Mouse (Mus musculus) layer of hippocampus, adult 2 months (tissue): ENCODE measurements at regions not wholly inside any gene's neighbourhood (a gene's known extent, or its start where the extent isn't known, plus 50 kb on each side); places are given as distances from the start of the nearest gene placed in this dataset.

Experiments
- DNase-seq, 2 experiments: peaks; one replicate each; pipeline ENCODE4 v3.0.0; 2022; ENCODE audit warnings: low spot score in 2 of 2
- H3K27ac ChIP-seq: fragments of 200-600 bp; 2 replicates; pipeline ENCODE4 v1.8.1; 2022
- H3K4me3 ChIP-seq: fragments of 200-600 bp; 2 replicates; pipeline ENCODE4 v1.8.1; 2022; ENCODE audit warnings: mild to moderate bottlenecking
- CTCF ChIP-seq: fragments of 200-600 bp; conservative IDR thresholded peaks from 2 replicates; pipeline ENCODE4 v1.8.1; 2022; ENCODE audit warnings: antibody characterized with exemption, mild to moderate bottlenecking, moderate library complexity

DNA sequence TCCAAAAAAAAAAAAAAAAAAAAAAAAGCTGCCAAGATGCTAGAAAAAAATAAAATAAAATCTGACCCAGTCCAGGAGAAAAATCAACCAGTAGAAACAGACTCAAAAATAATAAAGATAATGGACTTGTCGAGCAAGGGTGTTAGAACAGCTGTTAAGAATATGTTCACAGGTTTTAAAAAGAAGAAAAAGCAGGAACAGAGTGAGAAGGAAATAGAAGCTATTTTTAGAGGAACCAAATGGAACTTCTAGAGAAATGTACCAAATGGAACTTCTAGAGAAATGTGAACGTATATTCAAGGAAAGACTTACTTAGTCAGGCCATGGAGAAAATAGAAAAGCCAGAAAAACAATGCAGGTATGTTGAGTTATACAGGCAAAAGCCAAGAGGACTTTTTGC is 662.4 kb upstream of the Jmjd1c start:
- H3K27ac ChIP-seq: no peak overlapping the region
- no peak for DNase-seq
- H3K4me3 ChIP-seq: no peak overlapping the region
- no peak for TF ChIP-seq CTCF

DNA sequence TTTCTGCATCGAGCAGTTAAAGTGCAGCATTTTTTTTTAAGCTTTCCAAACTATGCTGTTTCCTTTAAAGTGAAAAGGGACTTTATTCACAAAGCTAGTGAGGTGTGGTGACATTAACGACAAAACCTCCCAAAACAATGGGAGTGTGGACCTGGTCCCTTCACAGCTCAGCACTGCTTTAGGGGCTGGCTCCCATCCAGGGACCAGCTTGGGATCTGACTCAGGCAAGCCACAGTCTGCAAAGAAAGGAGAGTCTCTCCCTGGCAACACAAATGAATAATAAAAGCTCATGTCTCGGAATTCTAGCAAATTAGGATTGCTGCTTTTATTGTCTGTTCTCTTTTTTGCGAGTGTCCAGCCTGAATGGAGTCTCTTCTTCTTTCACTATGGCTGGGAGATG is 625.2 kb upstream of the Jmjd1c start:
- Histone ChIP-seq H3K27ac (no peak overlapping the region), H3K4me3 (no peak overlapping the region)
- DNase-seq: peak; percentile 4 to 23
- TF ChIP-seq CTCF: no peak

- TF ChIP-seq CTCF: no peak
- no peak overlapping the region for H3K4me3 ChIP-seq
- DNase-seq: no peak
- no peak overlapping the region for H3K27ac ChIP-seq
Observed at GRCm38 (mm10) chr10:66472038-66472437, 623.9 kb upstream of the Jmjd1c start.

GRCm38 (mm10) chr10:66475187-66475735 is 620.7 kb upstream of the Jmjd1c start:
- no peak for TF ChIP-seq CTCF
- Histone ChIP-seq H3K4me3 (no peak overlapping the region), H3K27ac (no peak overlapping the region)
- DNase-seq: no peak

DNA sequence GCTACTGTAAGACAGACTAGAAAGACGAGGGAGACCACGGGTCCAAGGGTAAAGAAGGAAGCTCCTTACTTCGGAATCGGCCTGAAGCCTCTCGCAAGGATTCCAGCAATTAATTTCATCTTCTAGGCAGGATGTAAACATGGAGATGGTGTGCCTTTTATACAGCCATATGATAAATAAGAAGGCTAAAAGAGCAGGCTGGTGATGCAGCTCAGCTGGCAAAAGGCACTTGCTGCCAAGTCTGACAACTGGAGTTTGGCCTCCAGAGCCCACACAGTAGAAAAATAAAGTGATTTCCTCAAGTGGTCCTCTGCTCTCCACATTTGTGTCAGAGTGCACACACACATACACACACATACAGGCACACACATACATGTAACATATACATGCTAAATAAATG is 605.1 kb upstream of the Jmjd1c start:
- Histone ChIP-seq H3K27ac (no peak overlapping the region), H3K4me3 (no peak overlapping the region)
- TF ChIP-seq CTCF: no peak
- no peak for DNase-seq

GRCm38 (mm10) chr10:66491850-66492249 is 604.1 kb upstream of the Jmjd1c start:
- DNase-seq: no peak
- no peak overlapping the region for H3K4me3 ChIP-seq
- TF ChIP-seq CTCF: no peak
- no peak overlapping the region for H3K27ac ChIP-seq

- H3K27ac ChIP-seq: no peak overlapping the region
- no peak overlapping the region for H3K4me3 ChIP-seq
- no peak for TF ChIP-seq CTCF
- DNase-seq: no peak
Observed at GRCm38 (mm10) chr10:66539846-66540245, 556.1 kb upstream of the Jmjd1c start.

GRCm38 (mm10) chr10:66546656-66547055 is 549.3 kb upstream of the Jmjd1c start:
- DNase-seq: no peak
- H3K27ac ChIP-seq: no peak overlapping the region
- TF ChIP-seq CTCF: no peak
- no peak overlapping the region for H3K4me3 ChIP-seq

DNA sequence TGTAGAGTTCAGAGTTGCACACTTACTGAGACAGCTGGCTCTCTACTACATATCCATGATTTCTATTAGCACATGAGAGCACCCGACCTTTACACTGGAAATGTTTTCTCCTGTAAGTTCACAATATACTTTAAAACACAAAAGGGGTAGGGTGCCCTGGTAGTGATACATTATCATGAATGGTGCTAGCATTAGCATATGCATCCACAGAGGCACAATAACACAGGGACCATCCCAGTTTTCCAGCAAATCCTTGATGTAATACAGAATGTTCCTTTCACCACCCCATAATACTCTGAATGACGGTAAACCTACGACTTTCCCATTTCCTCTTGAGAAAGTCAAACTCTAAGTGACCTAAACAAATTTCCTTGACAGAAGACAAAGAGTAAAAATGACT is 548.3 kb upstream of the Jmjd1c start:
- TF ChIP-seq CTCF: no peak
- H3K4me3 ChIP-seq: no peak overlapping the region
- no peak overlapping the region for H3K27ac ChIP-seq
- DNase-seq: no peak

DNA sequence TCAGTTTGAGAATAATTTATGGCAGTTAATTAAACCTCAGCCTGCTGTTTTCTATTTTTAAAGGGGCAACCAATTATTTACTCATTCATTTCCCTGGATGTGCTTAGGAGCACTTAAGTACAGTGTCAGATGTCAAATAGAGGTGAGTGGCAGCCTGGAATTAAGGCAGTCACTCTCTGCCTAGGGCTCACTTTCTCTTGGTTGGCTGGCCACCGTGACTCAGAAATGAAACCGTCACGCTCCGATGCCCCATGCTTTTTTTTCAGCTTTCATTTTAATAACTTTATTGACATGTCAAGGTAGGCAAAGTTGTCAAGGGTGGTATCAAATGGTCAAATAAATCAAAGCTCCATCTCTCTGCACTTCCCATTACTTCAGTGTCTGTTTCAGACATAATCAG is 547.9 kb upstream of the Jmjd1c start:
- Histone ChIP-seq H3K27ac (no peak overlapping the region), H3K4me3 (no peak overlapping the region)
- no peak for TF ChIP-seq CTCF
- no peak for DNase-seq

DNA sequence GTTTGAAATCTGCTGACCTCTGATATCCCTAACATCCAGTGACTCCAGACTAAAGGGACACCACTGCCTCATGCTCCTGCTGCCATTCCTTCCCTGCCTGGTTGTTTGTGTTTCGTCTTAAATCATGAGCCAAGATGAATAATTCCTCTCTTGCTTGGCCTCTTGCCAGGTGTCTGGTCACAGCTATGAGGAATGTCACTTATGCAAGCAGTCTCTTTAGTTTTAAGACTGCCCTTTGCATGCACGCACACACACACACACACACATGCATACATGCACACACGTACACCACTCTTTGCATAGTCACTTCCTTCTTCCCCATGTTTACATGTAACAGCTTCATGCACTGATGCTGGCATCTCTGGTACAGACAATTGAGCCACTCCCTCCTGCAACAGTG is 543.0 kb upstream of the Jmjd1c start:
- no peak overlapping the region for H3K4me3 ChIP-seq
- DNase-seq: no peak
- no peak overlapping the region for H3K27ac ChIP-seq
- no peak for TF ChIP-seq CTCF

DNA sequence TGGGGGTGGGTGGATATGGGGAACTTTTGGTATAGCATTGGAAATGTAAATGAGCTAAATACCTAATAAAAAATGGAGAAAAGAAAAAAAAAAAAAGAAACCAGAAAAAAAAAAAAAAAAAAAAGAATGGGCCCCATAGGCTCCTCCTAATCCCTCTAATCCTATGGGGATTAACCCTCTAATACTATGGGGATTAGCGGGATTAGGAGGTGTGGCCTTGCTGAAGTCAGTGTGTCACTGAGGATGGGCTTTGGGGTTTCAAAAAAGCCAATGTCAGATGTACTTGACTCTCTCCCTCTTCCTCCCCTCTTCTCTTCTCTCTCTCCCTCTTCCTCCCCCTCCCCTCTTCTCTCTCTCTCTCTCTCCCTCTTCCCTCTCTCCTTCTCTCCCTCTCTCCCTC is 541.7 kb upstream of the Jmjd1c start:
- H3K4me3 ChIP-seq: no peak overlapping the region
- no peak for TF ChIP-seq CTCF
- H3K27ac ChIP-seq: no peak overlapping the region
- no peak for DNase-seq

DNA sequence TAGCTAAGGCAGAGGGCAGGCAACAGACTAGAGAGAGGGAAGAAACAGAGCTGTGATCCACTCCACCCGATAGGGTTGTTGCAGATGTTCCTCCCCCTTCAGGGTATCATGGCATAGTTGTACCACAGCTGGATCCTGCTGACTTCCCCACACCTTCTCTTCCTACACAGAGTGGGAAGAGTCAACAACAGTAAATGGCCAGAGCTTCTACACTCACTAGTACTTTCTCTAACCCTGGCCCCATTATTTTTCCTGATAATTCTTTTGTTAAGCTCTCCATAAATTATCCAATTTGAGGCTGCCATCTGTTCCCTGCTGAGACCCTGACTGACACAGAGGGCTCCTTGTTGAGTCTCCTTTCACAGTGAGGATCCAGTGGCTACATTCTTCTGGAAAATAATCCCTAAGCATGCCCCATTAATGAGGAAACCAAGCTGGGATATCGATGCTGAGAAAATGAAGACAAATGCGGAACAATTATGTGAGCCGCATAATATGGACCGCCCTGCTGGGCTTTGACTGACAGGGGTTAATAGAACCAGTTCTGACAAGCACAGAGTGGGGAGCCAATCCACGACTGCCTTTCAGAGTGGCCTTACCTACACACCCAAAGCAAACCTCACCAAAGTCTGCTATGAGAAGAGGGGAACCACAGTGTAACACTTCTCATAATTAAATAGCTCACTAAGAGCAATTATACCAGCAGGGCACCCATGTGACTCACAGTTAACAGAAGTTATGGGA is 537.7 kb upstream of the Jmjd1c start:
- no peak for TF ChIP-seq CTCF
- Histone ChIP-seq H3K27ac (no peak overlapping the region), H3K4me3 (no peak overlapping the region)
- no peak for DNase-seq

DNA sequence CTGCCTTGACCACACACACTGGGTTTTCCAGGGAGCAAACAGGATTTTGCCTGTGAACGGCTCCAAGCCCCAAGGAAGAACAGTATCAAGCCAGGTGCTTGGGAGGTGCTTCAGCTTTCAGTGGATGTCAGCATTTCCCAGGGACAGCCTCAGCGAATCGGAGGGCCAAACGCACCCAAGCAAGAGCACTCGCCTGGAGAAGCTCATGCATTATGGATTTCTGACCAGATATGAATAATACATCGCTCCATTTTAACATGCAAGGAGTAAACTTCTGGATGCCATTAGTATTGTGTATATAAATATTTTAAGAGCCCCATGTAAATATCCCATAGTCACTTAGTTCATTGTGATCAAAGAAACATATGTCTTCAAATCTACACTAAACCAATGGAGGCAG is 530.6 kb upstream of the Jmjd1c start:
- no peak overlapping the region for H3K27ac ChIP-seq
- H3K4me3 ChIP-seq: no peak overlapping the region
- DNase-seq: no peak
- no peak for TF ChIP-seq CTCF
